Mouse (Mus musculus) skeletal muscle tissue, adult 2 months (tissue): ENCODE measurements around the gene Atp2b1.

Source experiments
- DNase-seq: peaks from one replicate; pipeline ENCODE4 v3.0.0-alpha.2; 2012; ENCODE audit warnings: low read depth, low spot score

The Atp2b1 gene

GRCm38 (mm10) chr10:99033830-99034828 is 119.9 kb downstream of the Atp2b1 start:
- no peak for DNase-seq

GRCm38 (mm10) chr10:99037185-99038065 is 123.2 kb downstream of the Atp2b1 start:
- no peak for DNase-seq

- no peak for DNase-seq
These were observed 124.7 kb downstream of the Atp2b1 start for GRCm38 (mm10) chr10:99038866-99039265.

- DNase-seq, result no peak
These were observed 126.0 kb downstream of the Atp2b1 start for GRCm38 (mm10) chr10:99040171-99040570.

- DNase-seq, result no peak
These were observed 132.7 kb downstream of the Atp2b1 start for GRCm38 (mm10) chr10:99046756-99047550.

GRCm38 (mm10) chr10:99047551-99047940 is 133.3 kb downstream of the Atp2b1 start:
- no peak for DNase-seq

- no peak for DNase-seq
These were observed 135.9 kb downstream of the Atp2b1 start for GRCm38 (mm10) chr10:99050093-99050492.

- DNase-seq, result no peak
These were observed 138.9 kb downstream of the Atp2b1 start for GRCm38 (mm10) chr10:99053111-99053510.

- no peak for DNase-seq
These were observed 146.4 kb downstream of the Atp2b1 start for GRCm38 (mm10) chr10:99060588-99060987.

GRCm38 (mm10) chr10:99061418-99061817 is 147.2 kb downstream of the Atp2b1 start:
- DNase-seq, result no peak

GRCm38 (mm10) chr10:99062546-99062945 is 148.3 kb downstream of the Atp2b1 start:
- DNase-seq, result peak; percentile 4
